Mouse (Mus musculus) CH12.LX (cell line): ENCODE measurements around the gene Pum2.

Experiments used
- CHD1 ChIP-seq: IDR thresholded peaks from 2 replicates; pipeline ENCODE4 v1.6.1; 2012; ENCODE audit warnings: low read depth, low read length, improper control_type of control experiment, inconsistent platforms
- CTCF ChIP-seq, 2 experiments: IDR thresholded peaks in 1 of 2; conservative IDR thresholded peaks in 1 of 2; 2 replicates each; pipeline ENCODE4 v1.5.1; 2011 to 2012; ENCODE audit warnings: low read depth in 2 of 2, low read length in 2 of 2, improper control_type of control experiment in 1 of 2, inconsistent platforms in 1 of 2, mild to moderate bottlenecking in 1 of 2, moderate library complexity in 1 of 2
- ELF1 ChIP-seq: IDR thresholded peaks from 2 replicates; pipeline ENCODE4 v1.6.1; 2014; ENCODE audit warnings: low read depth, mild to moderate bottlenecking, inconsistent platforms, low read length, improper control_type of control experiment
- EP300 ChIP-seq: IDR thresholded peaks from 2 replicates; pipeline ENCODE4 v1.6.1; 2011; ENCODE audit warnings: low read length, improper control_type of control experiment
- HCFC1 ChIP-seq: IDR thresholded peaks from 2 replicates; pipeline ENCODE4 v1.6.1; 2012; ENCODE audit warnings: low read depth, mild to moderate bottlenecking, inconsistent platforms, low read length, improper control_type of control experiment
- JUND ChIP-seq: conservative IDR thresholded peaks from 2 replicates; pipeline ENCODE4 v1.6.1; 2011; ENCODE audit warnings: low read depth, low read length, improper control_type of control experiment
- MAX ChIP-seq: IDR thresholded peaks from 2 replicates; pipeline ENCODE4 v1.6.1; 2011; ENCODE audit warnings: low read length, improper control_type of control experiment
- MAZ ChIP-seq: IDR thresholded peaks from 2 replicates; pipeline ENCODE4 v1.6.1; 2012; ENCODE audit warnings: low read depth, mild to moderate bottlenecking, inconsistent platforms, low read length, improper control_type of control experiment, moderate library complexity
- MXI1 ChIP-seq: IDR thresholded peaks from 2 replicates; pipeline ENCODE4 v1.6.1; 2011; ENCODE audit warnings: mild to moderate bottlenecking, low read depth, low read length, improper control_type of control experiment
- NRF1 ChIP-seq: IDR thresholded peaks from 2 replicates; pipeline ENCODE4 v1.6.1; 2014; ENCODE audit warnings: low read depth, mild to moderate bottlenecking, inconsistent platforms, low read length, improper control_type of control experiment, moderate library complexity
- POLR2A ChIP-seq: IDR thresholded peaks from 2 replicates; pipeline ENCODE4 v1.6.1; 2011; ENCODE audit warnings: low read depth, mild to moderate bottlenecking, improper control_type of control experiment, low read length
- UBTF ChIP-seq: IDR thresholded peaks from 2 replicates; pipeline ENCODE4 v1.6.1; 2012; ENCODE audit warnings: low read depth, mild to moderate bottlenecking, inconsistent platforms, low read length, improper control_type of control experiment, moderate library complexity
- ZNF384 ChIP-seq: IDR thresholded peaks from 2 replicates; pipeline ENCODE4 v1.6.1; 2012; ENCODE audit warnings: low read depth, low read length, improper control_type of control experiment, inconsistent platforms

DNA sequence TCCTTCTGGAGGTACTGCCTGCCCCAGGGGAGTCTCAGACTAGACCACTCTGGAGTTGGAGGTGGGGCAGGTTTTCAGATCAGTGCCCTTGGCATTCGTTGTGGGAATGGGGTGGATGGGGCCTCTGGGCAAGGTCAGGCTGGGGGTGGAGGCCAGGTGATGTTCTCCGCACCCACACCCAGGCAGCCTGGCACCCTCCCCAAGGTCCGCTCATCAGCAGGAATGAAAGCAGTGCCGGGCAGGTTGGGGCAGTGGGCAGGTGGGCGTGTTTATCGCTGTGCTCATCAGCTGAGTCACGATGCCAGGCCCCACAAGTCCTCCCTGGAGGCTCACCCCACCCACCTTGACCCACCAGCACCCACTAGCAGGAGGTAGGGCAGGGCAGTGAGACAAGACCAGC lies 104.2 kb downstream of the Pum2 start:
- no peak for TF ChIP-seq POLR2A
- no peak for TF ChIP-seq HCFC1
- TF ChIP-seq CHD1: no peak
- TF ChIP-seq CTCF (conservative IDR thresholded peaks at IDR 0.05 in 1 of 2, IDR thresholded peaks at IDR 0.05 in 1 of 2; ENCODE audit: low read depth in 2 of 2, low read length in 2 of 2): no peak
- TF ChIP-seq JUND: no peak
- no peak for TF ChIP-seq MAX
- TF ChIP-seq EP300: no peak
- TF ChIP-seq MAZ: no peak
- TF ChIP-seq ZNF384: no peak
- no peak for TF ChIP-seq UBTF
- no peak for TF ChIP-seq ELF1
- TF ChIP-seq MXI1: no peak
- no peak for TF ChIP-seq NRF1
